Mouse (Mus musculus) adrenal gland, adult 8-10 months (tissue): Measurements from ENCODE around the gene Hsf2bp. TPM values are rescaled to one million over a fixed set of nuclear protein-coding genes. Genes with fewer than 3 reads are reported as not detected.

Source experiments
- DNase-seq: peaks from one replicate; pipeline ENCODE4 v3.0.0; 2022
- total RNA-seq, 4 experiments: library from RNA; stranded (reverse); gene quantifications; 2 replicates each; pipeline ENCODE4 v1.2.4; 2022

The Hsf2bp gene
- total RNA-seq, 4 experiments from 2014 or later, result 1.1 to 2.2 (median 1.4) TPM

DNA sequence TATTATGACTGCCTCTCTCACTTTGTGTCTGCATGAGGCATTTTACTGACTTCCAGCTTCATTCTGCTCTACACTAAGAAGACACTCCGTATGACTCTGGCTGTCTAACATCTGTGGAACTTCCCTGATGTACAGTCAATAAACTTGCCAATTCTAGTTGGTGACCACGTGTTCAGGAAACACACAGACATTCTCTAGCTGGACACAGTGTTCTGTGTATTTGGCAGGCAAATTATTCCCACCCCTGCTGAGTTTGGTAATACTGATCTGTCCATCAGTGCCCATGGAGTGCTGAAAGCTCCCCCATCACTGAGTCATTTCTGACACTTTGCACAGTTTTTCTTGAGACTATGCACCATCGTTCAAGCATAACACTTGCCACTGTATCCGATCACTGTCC, 56.3 kb downstream of the Hsf2bp start:
- DNase-seq, result no peak

DNA sequence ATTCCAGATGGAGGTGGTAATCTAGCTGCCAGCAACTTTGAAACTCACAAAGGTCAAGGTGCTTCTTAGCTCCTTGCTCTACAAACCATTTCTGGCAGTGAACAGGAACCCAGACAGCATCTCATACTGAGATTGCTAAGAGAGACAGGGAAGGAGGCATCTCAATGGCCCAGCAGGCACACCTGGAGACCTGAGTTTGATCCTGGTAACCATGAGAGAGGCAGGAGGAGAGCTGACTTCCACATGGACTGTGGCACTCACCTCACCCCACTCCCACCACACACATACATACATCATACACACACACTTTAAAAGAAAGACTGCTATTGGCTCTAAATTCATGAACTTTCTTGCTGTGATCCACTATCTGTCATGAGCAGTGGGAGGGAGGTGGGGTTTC, 59.0 kb downstream of the Hsf2bp start:
- DNase-seq, result no peak

DNA sequence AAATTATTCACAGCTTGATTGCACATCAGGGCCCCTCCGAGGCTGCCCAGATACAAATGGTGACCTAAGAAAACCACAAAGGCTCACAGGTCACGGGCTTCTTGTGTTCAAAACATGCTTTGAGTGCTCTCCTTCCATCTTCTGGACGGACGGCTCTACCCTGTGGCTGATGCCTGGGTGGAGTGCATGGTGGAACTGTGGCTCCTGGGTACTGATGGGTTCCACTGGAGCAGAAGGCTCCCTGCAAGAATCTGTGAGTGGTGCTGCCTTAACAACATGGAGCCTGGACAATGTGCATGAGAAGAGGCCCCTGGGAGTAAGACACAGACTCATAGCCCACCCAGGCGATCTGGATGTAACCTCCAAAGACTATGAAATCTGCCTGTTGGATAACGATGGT, 59.6 kb downstream of the Hsf2bp start:
- no peak for DNase-seq

DNA sequence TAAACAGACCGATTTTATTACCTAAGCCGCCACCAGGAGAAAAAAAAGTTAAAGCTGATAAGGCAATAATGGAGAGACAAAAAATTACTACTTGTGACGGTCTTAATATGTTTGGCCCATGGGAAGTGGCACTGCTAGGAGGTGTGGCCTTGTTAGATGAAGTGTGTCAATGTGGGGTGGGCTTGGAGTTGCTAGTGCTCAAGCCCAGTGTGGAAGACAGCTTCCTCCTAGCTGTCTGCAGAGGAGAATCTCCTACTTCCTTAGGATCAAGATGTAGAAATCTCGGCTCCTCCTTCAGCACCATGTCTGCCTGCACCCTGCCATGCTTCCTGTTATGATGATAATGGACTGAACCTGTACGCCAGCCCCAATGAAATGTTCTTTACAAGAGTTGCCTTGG, 61.5 kb downstream of the Hsf2bp start:
- DNase-seq, result no peak

DNA sequence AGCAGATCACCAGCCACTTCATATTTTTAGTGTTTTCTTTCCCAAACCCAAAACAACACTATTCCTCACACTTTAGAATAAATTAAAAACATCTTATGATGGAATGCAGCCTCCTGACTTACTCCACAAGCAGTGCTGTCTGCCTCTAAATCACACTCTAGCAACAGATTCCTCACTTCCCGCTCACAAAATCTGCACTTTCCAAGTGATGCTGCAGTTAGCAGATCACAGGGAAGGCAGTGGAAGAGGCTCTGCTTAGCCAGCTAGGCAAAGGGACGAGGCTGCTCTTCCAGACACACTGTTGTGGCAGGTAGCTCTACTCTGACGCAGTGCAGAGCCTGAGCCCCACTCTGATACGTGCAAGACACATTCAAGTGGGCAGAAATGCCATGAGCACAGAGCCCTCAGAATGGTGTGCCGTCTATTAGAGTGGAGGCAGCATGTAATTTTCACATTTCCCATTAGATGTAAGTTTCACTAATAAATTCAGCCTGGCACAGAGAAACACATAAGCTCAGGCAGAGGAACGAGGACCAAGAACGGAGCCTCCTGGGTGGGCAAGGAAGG, 62.4 kb downstream of the Hsf2bp start:
- no peak for DNase-seq

DNA sequence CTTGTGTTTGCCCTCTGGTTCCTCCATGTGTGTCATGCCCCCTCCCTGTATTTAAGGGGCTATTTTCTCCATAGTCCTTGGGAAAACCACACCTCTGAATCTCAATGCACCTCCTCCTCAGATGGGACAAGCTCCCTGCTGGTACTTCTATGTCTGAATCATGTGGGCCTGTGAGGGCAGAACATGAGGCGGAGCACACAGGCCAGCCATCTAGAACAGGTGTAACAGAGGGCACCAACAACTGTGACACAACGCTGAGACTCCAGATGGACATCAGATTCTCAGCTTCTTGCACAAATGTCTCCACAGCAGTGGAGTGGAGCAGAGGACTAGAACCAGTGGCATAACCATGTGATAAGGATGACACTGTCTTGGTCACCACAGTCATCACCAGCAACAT, 65.3 kb downstream of the Hsf2bp start:
- no peak for DNase-seq

DNA sequence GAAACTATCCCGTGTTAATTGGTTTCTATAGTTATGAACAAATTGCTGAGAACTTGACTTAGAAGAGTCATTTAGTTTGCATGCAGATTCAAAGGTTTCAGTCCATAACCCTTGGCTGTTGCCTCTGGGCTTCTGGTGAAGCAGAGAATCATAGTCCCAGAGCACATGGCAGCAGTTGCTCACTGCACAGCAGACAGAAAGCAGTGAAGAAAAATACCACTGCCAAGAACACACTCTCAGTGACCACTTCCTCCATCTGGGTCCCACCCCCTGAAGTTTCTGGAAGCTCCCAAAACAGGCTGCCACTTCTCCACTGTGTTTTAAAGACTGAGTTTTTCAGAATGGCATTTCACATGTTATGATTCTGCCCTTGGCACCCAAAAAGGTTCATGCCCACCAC, 67.3 kb downstream of the Hsf2bp start:
- DNase-seq, result no peak

DNA sequence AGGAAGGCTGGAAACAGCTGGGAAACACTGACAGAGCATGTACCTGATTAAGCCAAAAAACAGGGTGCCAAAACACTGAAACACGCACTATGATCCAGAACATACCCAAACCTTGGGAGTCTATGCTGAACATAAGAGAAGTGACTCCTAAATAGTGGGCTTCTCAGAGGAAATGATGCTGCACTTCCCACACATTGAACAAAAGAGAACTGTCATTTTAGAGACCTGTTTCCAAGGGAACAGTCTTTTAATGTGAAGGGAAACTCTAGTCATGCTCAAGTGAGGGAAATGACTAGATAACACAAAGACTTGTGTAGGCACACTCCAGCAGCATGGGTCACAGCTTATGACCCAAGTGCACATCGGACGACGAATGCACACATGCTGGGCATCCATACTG, 68.8 kb downstream of the Hsf2bp start:
- DNase-seq, result no peak

DNA sequence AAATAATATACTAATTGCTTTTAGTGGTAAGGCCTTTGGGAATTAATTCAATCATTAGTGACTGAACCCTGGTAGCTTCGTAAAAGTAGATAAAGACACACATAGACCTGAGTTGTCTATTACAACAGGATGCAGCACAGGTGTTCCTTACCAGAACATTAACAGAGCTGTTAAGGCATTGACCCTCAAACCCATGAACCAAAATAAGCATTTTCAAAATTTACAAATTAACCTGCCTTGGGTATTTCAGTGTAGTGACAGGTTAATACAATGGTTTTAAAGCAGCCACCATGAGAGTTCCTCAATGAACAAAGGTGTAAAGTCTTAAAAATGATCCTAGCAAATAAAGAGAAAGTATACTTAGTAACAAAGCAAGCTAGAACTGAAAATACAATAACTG, 69.6 kb downstream of the Hsf2bp start:
- DNase-seq, result no peak

DNA sequence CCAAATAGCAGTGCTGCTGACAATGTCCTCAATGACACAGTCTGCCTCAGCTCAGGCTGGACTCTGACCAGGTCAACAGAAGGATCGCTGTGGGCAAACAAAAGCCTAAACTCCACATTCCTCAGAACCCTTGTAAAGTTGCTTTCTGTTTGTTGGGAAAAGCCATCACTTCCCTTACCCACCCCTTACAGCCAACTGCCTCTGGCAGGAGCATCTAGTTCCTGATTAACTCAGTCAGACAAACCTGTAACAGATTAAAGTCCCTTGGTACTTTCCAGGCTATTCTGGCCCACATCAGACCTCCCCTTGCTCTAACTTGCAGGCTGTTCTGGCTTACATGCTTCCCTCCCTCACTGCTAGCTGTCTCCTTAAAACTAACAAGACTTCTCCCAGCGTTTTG, 70.5 kb downstream of the Hsf2bp start:
- DNase-seq, result no peak

DNA sequence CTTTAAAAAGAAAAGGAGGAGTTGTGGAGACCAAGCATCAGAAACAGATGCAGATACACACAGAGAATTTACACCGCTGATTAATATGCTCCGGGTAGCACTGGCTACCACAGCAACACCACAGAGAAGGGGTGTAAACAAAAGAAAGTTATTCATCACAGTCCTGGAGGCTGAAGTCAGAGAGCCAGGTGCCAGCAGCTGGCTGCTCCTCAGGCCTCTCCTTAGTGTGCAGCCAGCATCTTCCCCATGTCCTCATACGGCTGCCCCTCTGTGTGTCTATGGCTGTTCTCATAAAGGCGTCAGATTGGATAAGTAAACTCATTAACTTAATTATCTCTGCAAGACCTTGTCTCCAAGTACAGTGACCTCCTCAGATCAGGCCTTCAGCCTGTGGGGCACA, 73.2 kb downstream of the Hsf2bp start:
- no peak for DNase-seq

DNA sequence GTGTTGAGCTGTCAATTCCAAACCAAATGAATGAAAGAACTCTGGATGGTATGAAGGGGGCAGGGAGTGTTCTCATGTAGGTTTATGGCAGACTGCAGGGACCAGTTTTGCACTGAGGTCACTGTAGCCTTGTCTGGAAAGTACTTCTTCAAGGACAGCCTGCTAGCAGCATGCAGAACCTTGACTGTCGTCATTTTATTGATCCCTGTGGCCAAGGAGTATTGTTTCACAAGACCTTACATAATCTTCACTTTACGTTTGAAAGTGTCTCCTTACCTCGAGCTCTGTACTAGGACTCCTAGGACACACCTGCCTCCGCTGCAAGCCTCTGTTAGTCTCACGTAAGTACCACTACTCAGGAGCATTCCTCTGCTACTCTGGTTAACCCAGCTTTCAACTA, 73.9 kb downstream of the Hsf2bp start:
- peak; percentile 25 for DNase-seq

DNA sequence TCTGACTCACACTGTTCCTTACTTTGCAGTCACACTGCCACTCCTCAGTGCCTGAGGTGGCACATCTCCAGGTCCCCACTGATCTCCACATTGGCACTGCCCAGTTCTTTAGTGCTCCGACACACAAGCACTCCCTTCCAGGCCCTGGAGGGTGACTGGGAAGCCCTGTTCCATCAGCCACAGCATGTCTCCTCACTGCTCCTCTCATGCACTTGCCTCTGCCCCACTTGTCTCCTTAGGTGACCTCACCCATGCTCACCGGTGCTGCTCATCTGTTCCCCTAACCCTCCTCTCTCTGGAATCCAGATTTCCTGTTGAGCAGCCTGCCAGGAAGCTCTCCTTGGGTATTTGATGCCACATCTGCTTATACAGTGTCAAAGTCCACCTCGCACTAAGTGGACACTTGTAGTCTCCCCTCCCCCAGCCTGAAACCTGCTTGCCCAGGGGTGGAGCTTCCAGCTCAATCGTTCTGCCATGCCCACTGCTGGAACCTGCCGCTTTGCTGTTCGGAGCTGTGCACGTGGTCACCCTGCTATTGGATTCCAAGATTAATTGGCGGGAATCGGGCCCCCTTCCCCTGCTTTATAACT, 81.5 kb downstream of the Hsf2bp start:
- DNase-seq, result no peak

DNA sequence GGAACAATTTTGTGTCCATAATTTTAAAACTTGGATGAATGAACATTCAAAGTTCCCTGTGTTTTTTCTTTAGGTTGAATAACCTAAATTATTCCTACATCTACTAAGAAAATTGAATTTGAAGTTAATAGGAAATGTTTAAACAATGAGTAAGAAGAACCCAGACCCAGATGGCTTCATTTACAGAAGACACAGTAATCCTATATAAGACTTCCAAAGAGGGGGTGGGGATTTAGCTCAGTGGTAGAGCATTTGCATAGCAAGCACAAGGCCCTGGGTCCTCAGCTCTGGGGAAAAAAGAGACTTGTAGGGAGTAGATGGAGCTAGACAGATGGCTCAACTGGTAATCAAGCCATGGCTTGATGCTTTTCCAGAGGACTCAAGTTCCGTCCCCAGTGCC, 87.1 kb downstream of the Hsf2bp start:
- no peak for DNase-seq

DNA sequence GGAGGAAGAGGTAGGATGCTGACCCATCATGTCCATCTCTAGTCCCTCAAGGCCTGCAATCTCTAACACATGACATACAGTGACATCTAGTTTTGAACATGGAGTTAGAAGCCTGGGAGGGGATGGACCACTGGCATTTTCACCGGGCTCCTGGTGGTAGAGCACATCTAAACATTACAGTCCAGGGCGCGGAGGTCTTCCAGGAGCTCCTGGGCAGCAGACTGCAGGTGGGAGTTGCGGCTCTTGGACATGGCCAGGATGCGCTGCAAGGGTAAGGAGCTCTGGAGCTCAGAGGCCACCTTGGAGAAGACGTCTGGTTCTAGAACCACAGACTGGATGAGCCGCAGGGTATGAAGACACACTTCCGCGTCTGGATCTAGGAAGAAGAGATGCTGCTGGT, 89.7 kb downstream of the Hsf2bp start:
- DNase-seq, result no peak

DNA sequence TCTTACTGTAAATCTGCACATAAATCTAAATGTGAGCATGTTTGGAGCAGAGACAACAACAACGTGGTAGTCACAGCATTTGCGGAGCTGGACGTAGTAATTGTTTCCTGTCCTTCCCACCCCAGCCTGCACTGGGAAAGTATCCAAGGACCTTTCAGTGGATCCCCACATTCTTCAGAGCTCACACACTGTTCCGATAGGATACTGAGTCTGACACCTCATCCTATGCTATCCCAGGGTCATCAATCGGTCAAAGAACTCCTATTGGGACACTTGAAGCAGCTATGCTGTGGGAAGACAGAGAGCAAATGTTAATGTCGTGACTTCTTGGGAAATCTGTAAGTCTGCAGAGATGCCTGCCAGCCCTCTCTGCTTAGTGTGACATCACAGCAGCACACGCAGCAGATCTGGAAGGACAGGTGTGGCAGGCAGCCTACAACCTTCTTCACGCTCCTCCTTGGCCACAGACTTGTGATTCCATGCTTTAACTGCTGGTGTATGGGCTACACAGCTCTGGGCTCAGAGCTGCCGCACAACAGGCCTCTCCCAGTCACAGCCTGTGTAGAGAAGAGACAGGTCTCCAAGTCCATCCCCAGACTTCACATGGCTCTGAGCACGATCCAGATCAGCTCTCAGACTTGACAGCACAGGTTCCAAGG, 92.1 kb downstream of the Hsf2bp start:
- DNase-seq, result no peak

DNA sequence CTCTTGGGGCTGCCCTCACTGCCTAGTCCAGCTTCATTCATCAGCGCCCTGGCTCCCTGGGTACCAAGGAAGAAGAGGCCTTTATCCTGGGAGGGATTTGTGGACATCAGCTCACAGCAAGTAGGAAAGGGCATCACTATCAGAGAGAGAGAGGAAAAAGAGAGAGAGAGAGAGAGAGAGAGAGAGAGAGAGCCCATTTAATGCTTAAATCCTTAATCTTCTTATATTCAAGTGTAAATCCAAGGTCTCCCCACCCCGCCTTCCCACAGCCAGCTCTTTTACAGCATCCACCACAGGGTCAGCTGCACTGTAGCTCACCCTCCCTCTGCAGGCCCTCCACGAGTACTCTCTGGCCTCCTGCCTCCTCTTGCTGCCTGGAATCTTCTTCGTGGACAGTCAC, 94.5 kb downstream of the Hsf2bp start:
- DNase-seq, result no peak

DNA sequence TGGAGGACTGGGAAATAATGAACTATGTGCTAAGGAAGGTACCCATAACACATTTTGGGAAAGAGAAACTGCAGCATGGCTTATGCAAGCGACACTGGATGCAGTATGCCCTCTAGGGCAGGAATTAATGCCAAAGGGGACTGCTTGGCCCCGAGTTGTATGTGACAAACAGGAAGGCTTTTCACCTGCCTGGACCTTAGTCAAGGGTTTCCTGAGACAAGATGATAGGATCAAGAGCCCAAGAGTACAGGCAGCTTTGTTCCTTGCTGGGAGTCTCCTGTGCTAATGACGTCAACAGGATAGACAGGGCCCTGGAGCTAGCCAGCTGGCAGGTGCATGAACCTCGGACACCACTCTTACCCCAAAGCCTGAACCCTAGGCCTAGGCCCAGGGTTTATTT, 95.5 kb downstream of the Hsf2bp start:
- no peak for DNase-seq

DNA sequence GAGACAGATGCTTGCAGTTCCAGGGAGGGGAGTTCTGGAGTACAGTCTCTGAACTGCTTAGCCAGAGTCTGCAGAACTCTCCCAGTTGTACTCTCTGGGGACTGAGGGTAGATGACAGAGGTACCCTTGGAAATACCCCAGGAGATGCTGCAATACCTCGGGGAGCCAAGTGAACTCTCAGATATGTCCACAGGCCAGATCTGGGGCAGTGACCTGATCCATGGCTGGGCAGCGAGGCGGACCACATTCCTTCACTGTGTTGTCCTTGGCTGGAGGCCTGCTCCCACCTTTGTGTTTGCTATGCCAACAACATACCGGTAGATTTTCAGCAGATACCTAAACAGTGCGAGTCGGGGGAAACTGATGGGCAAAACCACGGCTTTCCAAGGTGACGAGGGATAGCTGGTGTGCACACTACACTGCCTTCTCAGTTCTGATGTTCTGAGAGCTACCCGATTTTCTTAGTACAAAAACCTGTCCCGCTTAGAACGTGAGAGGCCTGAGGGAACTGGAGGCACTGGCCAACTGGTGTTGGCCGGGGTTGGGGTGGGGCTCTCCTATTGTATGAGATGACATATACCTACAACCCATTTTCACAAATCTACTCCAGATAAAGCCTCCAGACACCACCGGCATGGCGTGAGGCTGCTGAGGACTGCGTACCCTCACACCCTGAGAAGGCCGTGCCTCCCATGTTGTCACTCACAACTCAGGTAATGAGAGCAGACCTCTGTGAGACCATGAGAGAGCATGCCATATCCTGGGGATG, 96.7 kb downstream of the Hsf2bp start:
- no peak for DNase-seq

DNA sequence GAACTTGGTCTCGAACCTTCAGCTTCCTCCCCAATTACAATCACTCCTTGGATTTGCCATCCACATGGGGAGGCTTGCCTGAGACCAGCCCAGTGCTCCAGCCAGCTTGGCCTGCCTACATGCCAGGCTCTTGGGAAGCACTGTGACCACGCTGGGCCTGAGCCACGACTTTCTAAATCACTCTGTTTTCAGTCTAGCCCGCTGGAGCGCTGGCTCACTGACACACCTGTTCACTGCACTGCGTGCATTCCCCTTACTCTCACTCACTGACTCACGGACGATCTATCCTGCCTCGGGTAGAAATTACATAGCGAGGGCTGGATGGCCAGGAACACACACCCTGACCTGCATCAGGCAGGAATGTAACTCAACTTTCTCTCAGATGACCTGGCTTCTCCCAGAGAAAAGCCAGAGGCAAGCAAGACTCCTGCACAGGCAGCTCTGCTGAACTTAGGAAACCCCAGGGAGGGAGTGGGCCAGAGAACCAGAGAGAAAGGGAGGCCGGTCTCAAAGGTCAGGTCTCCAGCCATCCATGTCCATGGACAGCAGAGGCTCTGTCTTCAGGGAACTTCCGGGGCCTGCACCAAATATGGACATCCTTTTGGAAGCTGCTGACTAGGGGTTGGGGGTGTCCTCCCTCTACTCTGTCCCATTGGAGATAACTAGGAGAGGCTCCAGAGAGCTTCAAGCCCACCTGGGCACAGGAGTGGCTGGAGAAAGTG, 97.4 kb downstream of the Hsf2bp start:
- no peak for DNase-seq

DNA sequence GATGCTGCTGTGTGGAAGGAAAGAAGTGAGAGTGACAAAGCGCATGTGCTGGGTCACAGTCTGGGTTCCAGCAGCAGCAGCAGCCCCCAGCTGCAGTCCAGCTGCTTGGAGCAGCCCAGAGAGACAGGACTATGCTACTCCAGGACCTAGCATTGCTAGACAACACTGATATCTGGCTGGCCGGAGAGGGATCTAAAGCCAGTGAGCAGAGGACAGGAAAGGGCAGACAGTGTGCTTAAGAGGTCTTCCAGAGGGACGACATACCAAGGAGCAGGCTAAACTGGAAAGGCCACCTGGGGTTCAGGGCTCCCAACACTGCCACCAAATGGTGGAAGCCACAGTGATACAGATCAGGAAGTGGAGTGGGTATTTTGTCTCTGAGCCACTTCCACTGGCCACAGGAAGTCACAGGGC, 99.0 kb downstream of the Hsf2bp start:
- no peak for DNase-seq

DNA sequence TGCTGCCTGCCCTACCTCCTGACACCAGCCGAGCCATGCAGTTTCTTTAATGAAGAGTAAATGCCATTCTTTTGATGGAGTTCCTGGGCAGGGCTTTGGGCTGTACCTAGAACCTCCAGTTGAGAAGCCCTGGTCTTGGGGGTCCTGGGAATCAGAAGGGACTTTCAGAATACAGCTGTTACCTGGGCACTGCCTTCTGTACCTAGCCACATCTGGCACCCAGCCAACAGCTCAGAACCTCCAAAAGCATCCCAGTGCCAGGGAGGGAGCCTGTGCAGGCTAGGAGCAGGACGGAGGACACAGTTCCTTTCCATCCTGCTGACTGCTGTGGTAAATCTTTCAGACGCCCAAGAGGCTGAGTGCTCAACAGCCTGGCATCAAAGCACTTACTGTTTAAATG, 100.3 kb downstream of the Hsf2bp start:
- DNase-seq, result no peak
